Comparison of ENCODE assay signal across 12 mouse cellular contexts in genomic region chr10:60624217-60624708, GRCm38 (mm10).
DNase-seq lines count a peak whose midpoint lies in the region; ATAC-seq and TF ChIP-seq lines count a peak whose summit lies in the region.
"Had no signal": no experiment of that assay in that cellular context is flagged by ENCODE, and none has a peak within 500 bp of the region (broad histone marks: within the 10 kb centered on the region; RNA-seq: fewer than 3 reads in every experiment).

No protein-coding gene starts in this region.

- WGBS in embryonic facial prominence, embryonic 15.5 days, result 49% methylated on average over 14 of the region's 14 CpGs
- WGBS in hindbrain, embryonic 12.5 days, result 42% methylated on average over 14 of the region's 14 CpGs
- WGBS in midbrain, postnatal 0 days, result 38% methylated on average over 14 of the region's 14 CpGs
- 46% methylated on average over 14 of the region's 14 CpGs for WGBS in kidney, embryonic 15.5 days

- no peaks in the 10 kb centered on the region for H3K36me3 ChIP-seq in embryonic facial prominence, embryonic 15.5 days
- H3K36me3 ChIP-seq in hindbrain, embryonic 12.5 days, result no peaks in the 10 kb centered on the region
- H3K36me3 ChIP-seq in midbrain, postnatal 0 days (ENCODE audit: insufficient read depth, low read length), result no peaks in the 10 kb centered on the region
- no peaks in the 10 kb centered on the region for H3K36me3 ChIP-seq in kidney, embryonic 15.5 days
- H3K36me3 ChIP-seq: liver, embryonic 13.5 days had no signal

- H3K27ac ChIP-seq in embryonic facial prominence, embryonic 15.5 days (replicated peaks), result no peak overlapping the region
- H3K27ac ChIP-seq in hindbrain, embryonic 12.5 days, result no peak overlapping the region
- no peak overlapping the region for H3K27ac ChIP-seq in midbrain, postnatal 0 days (ENCODE audit: low read depth, low read length)
- no peak overlapping the region for H3K27ac ChIP-seq in kidney, embryonic 15.5 days
- H3K27ac ChIP-seq: kidney, postnatal 0 days; liver, embryonic 13.5 days had no signal

- 0 out of 2 replicates have a peak, but pooled peaks have one; percentile 37 for ATAC-seq in embryonic facial prominence, embryonic 15.5 days (ENCODE audit: insufficient number of reproducible peaks, low FRiP score, low TSS enrichment, low read depth)
- peak; percentile 66 for ATAC-seq in hindbrain, embryonic 12.5 days (ENCODE audit: low FRiP score)
- ATAC-seq in midbrain, postnatal 0 days (ENCODE audit: low FRiP score), result no peak
- ATAC-seq in kidney, embryonic 15.5 days (replicated peaks; ENCODE audit: low FRiP score), result no peak
- ATAC-seq: inflammation-experienced regulatory T-cells, adult 6 months had no signal

- H3K4me3 ChIP-seq in embryonic facial prominence, embryonic 15.5 days (replicated peaks), result no peak overlapping the region
- no peak overlapping the region for H3K4me3 ChIP-seq in hindbrain, embryonic 12.5 days
- H3K4me3 ChIP-seq in midbrain, postnatal 0 days (ENCODE audit: low read depth, low read length), result no peak overlapping the region
- H3K4me3 ChIP-seq in kidney, embryonic 15.5 days (replicated peaks), result no peak overlapping the region
- H3K4me3 ChIP-seq: liver, embryonic 13.5 days had no signal

- no peak overlapping the region for H3K4me2 ChIP-seq in embryonic facial prominence, embryonic 15.5 days (replicated peaks)
- no peak overlapping the region for H3K4me2 ChIP-seq in hindbrain, embryonic 12.5 days (replicated peaks)
- no peak overlapping the region for H3K4me2 ChIP-seq in midbrain, postnatal 0 days (ENCODE audit: low read depth, low read length, poor library complexity, severe bottlenecking)
- H3K4me2 ChIP-seq in kidney, embryonic 15.5 days, result no peak overlapping the region
- H3K4me2 ChIP-seq: liver, embryonic 13.5 days had no signal

- no peaks in the 10 kb centered on the region for H3K27me3 ChIP-seq in embryonic facial prominence, embryonic 15.5 days
- H3K27me3 ChIP-seq in hindbrain, embryonic 12.5 days, result no peaks in the 10 kb centered on the region
- no peaks in the 10 kb centered on the region for H3K27me3 ChIP-seq in midbrain, postnatal 0 days (ENCODE audit: insufficient read depth, low read length)
- H3K27me3 ChIP-seq in kidney, embryonic 15.5 days, result peaks cover 8% of the 10 kb centered on the region; the same call in 1 of the 2 replicates
- H3K27me3 ChIP-seq: liver, embryonic 13.5 days had no signal

- DNase-seq in layer of hippocampus, adult 11-12 months (ENCODE audit: low spot score), result peak; percentile 11
- no peak for DNase-seq in layer of hippocampus, adult 9-10 months (ENCODE audit: low spot score)
- peak; percentile 68 for DNase-seq in midbrain, postnatal 0 days (ENCODE audit: low spot score)
- no peak for DNase-seq in ovary, postnatal 10 days (ENCODE audit: low spot score)
- DNase-seq: cerebellum, adult 18-20 months; gastrocnemius, postnatal 25 days; liver, embryonic 13.5 days had no signal

- no peaks in the 10 kb centered on the region for H3K4me1 ChIP-seq in embryonic facial prominence, embryonic 15.5 days
- H3K4me1 ChIP-seq in hindbrain, embryonic 12.5 days, result peaks cover 21% of the 10 kb centered on the region
- no peaks in the 10 kb centered on the region for H3K4me1 ChIP-seq in midbrain, postnatal 0 days (ENCODE audit: insufficient read depth, low read length)
- peaks cover 12% of the 10 kb centered on the region for H3K4me1 ChIP-seq in kidney, embryonic 15.5 days
- H3K4me1 ChIP-seq: liver, embryonic 13.5 days had no signal

- peaks cover 1% of the 10 kb centered on the region for H3K9me3 ChIP-seq in embryonic facial prominence, embryonic 15.5 days (replicated peaks)
- H3K9me3 ChIP-seq in hindbrain, embryonic 12.5 days (replicated peaks), result peaks cover 7% of the 10 kb centered on the region
- H3K9me3 ChIP-seq in midbrain, postnatal 0 days (ENCODE audit: low read length), result no peaks in the 10 kb centered on the region
- H3K9me3 ChIP-seq in kidney, embryonic 15.5 days (replicated peaks), result peaks cover 1% of the 10 kb centered on the region
- H3K9me3 ChIP-seq: liver, embryonic 13.5 days had no signal

- TF ChIP-seq CTCF in midbrain, postnatal 0 days (IDR thresholded peaks at IDR 0.05), result no peak

- H3K9ac ChIP-seq in embryonic facial prominence, embryonic 15.5 days, result no peak overlapping the region
- no peak overlapping the region for H3K9ac ChIP-seq in hindbrain, embryonic 12.5 days
- no peak overlapping the region for H3K9ac ChIP-seq in midbrain, postnatal 0 days (replicated peaks; ENCODE audit: low read length, poor library complexity, severe bottlenecking)
- no peak overlapping the region for H3K9ac ChIP-seq in kidney, embryonic 15.5 days
- H3K9ac ChIP-seq: liver, embryonic 13.5 days had no signal

Comparison
In these comparisons a context has a peak if more than half of its experiments do, and no peak if none do; other contexts are left out.
1. DNase-seq: peak in layer of hippocampus, adult 11-12 months (single experiment) and midbrain, postnatal 0 days (single experiment); none in layer of hippocampus, adult 9-10 months (single experiment) and ovary, postnatal 10 days (single experiment).
2. ATAC-seq: peak in embryonic facial prominence, embryonic 15.5 days (single experiment) and hindbrain, embryonic 12.5 days (single experiment); none in midbrain, postnatal 0 days (single experiment) and kidney, embryonic 15.5 days (single experiment).